Mouse (Mus musculus) spleen, adult 2 months (tissue): ENCODE measurements around the gene Prkcz. TPM values are rescaled to one million over a fixed set of nuclear protein-coding genes. Genes with fewer than 3 reads are reported as not detected.
"Not testable (repeated sequence)": the region's sequence is repeated elsewhere in the genome, so short reads cannot be mapped to it uniquely, and the experiment has no call there.

Source experiments
- DNase-seq, 2 experiments: peaks; one replicate each; pipeline versions ENCODE4 v3.0.0 to v3.0.0-alpha.2; 2012 to 2021; ENCODE audit warnings: low spot score in 2 of 2, low read depth in 1 of 2
- H3K27ac ChIP-seq: fragments of 200-500 bp; 2 replicates; pipeline ENCODE4 v1.5.1; 2012; ENCODE audit warnings: low read length, inconsistent platforms; ENCODE audit not compliant: insufficient read depth
- H3K27me3 ChIP-seq: fragments of 200-500 bp; 2 replicates; pipeline ENCODE4 v1.6.1; 2012; ENCODE audit warnings: mild to moderate bottlenecking, moderate library complexity, low read length, inconsistent platforms; ENCODE audit not compliant: control insufficient read depth, insufficient read depth
- H3K36me3 ChIP-seq: fragments of 200-500 bp; 2 replicates; pipeline ENCODE4 v1.6.1; 2012; ENCODE audit warnings: mild to moderate bottlenecking, low read length, inconsistent platforms; ENCODE audit not compliant: control insufficient read depth, insufficient read depth
- H3K4me1 ChIP-seq: fragments of 200-500 bp; 2 replicates; pipeline ENCODE4 v1.6.1; 2011; ENCODE audit warnings: inconsistent platforms; ENCODE audit not compliant: control insufficient read depth, insufficient read depth, insufficient read length
- H3K4me3 ChIP-seq: fragments of 200-500 bp; 2 replicates; pipeline ENCODE4 v1.5.1; 2011; ENCODE audit warnings: mild to moderate bottlenecking, inconsistent platforms; ENCODE audit not compliant: insufficient read depth, insufficient read length; ENCODE audit errors: extremely low read depth
- CTCF ChIP-seq: fragments of 200-500 bp; IDR thresholded peaks from 2 replicates; pipeline ENCODE4 v1.5.1; 2011; ENCODE audit warnings: mild to moderate bottlenecking, inconsistent platforms; ENCODE audit not compliant: insufficient read depth, insufficient read length, insufficient replicate concordance; ENCODE audit errors: extremely low read depth
- POLR2A ChIP-seq: fragments of 200-500 bp; IDR thresholded peaks from 2 replicates; pipeline ENCODE4 v1.6.1; 2011; ENCODE audit warnings: low read depth, low read length, inconsistent platforms
- WGBS: fragments of 180-500 bp; shearing (Covaris S2); methylation state at CpG from one replicate; pipeline ENCODE4 v1.1.7; 2018; 5-methylcytosine and 5-hydroxymethylcytosine counted together
- polyA plus RNA-seq: library from polyadenylated mRNA; depleted of rRNA; stranded (reverse); fragments of >200 nt; gene quantifications from 2 replicates; pipeline ENCODE4 v1.2.3, GENCODE M21; 2012

Gene Prkcz
- polyA plus RNA-seq, 1 experiment, result 2.9 TPM

GRCm38 (mm10) chr4:155332253-155332652 lies 28.9 kb downstream of the Prkcz start:
- no peak for TF ChIP-seq CTCF
- no peak for DNase-seq
- WGBS, result 77% methylated on average over 7 of the region's 7 CpGs
- no peak overlapping the region for H3K27ac ChIP-seq
- no peaks in the 10 kb centered on the region for H3K27me3 ChIP-seq
- no peaks in the 10 kb centered on the region for H3K4me1 ChIP-seq
- no peak overlapping the region for H3K4me3 ChIP-seq
- no peaks in the 10 kb centered on the region for H3K36me3 ChIP-seq

GRCm38 (mm10) chr4:155328385-155328784 lies 32.8 kb downstream of the Prkcz start:
- DNase-seq, result not testable (repeated sequence)
- 67% methylated on average over 11 of the region's 11 CpGs for WGBS

GRCm38 (mm10) chr4:155325773-155326172 lies 35.4 kb downstream of the Prkcz start:
- Histone ChIP-seq H3K36me3 (no peaks in the 10 kb centered on the region), H3K27ac (no peak overlapping the region), H3K4me1 (no peaks in the 10 kb centered on the region), H3K4me3 (no peak overlapping the region), H3K27me3 (no peaks in the 10 kb centered on the region)
- DNase-seq, result no peak
- TF ChIP-seq CTCF (no peak), POLR2A (no peak)
- 79% methylated on average over 5 of the region's 5 CpGs for WGBS

More at GRCm38 (mm10) chr4:155328385-155328784, 32.8 kb downstream of the Prkcz start:
- not testable (repeated sequence) for H3K4me3 ChIP-seq, H3K36me3 ChIP-seq, H3K27me3 ChIP-seq, H3K27ac ChIP-seq, H3K4me1 ChIP-seq

GRCm38 (mm10) chr4:155324511-155324910 lies 36.6 kb downstream of the Prkcz start:
- WGBS, result 65% methylated on average over 8 of the region's 8 CpGs
- no peaks in the 10 kb centered on the region for H3K4me1 ChIP-seq
- TF ChIP-seq POLR2A (no peak), CTCF (no peak)
- H3K36me3 ChIP-seq, result no peaks in the 10 kb centered on the region
- DNase-seq, result no peak
- H3K27me3 ChIP-seq, result no peaks in the 10 kb centered on the region
- no peak overlapping the region for H3K4me3 ChIP-seq
- no peak overlapping the region for H3K27ac ChIP-seq

GRCm38 (mm10) chr4:155323081-155323795 lies 37.9 kb downstream of the Prkcz start:
- Histone ChIP-seq H3K4me3 (no peak overlapping the region), H3K4me1 (no peaks in the 10 kb centered on the region), H3K27me3 (no peaks in the 10 kb centered on the region), H3K36me3 (no peaks in the 10 kb centered on the region), H3K27ac (no peak overlapping the region)
- TF ChIP-seq POLR2A (no peak), CTCF (no peak)
- 81% methylated on average over 3 of the region's 3 CpGs for WGBS
- no peak for DNase-seq

GRCm38 (mm10) chr4:155320281-155321244 lies 40.6 kb downstream of the Prkcz start:
- TF ChIP-seq CTCF (peak; percentile 69; the same call in 1 of the 2 replicates), POLR2A (no peak)
- Histone ChIP-seq H3K4me1 (no peaks in the 10 kb centered on the region), H3K27me3 (no peaks in the 10 kb centered on the region), H3K36me3 (no peaks in the 10 kb centered on the region), H3K4me3 (no peak overlapping the region), H3K27ac (no peak overlapping the region)
- DNase-seq, result peak in 1 of 2 experiments; percentile 17
- 58% methylated on average over 15 of the region's 15 CpGs for WGBS
